Mouse (Mus musculus) liver, postnatal 0 days (tissue): ENCODE results near the gene Clstn1.

Experiments used
- CTCF ChIP-seq: sonication (generic); IDR thresholded peaks from 2 replicates; pipeline ENCODE4 v1.5.1; 2016; ENCODE audit warnings: antibody characterized with exemption, low read depth
- EP300 ChIP-seq: IDR thresholded peaks from 2 replicates; pipeline ENCODE4 v1.6.1; 2016; ENCODE audit warnings: antibody characterized with exemption, low read depth, mild to moderate bottlenecking

- TF ChIP-seq CTCF (no peak), EP300 (no peak)
Observed at GRCm38 (mm10) chr4:149621286-149621685, 35.0 kb downstream of the Clstn1 start.
